Mouse (Mus musculus) limb, embryonic 11.5 days (tissue): ENCODE results near the gene Apcs. TPM values are rescaled to one million over a fixed set of nuclear protein-coding genes. Genes with fewer than 3 reads are reported as not detected.

Experiments used
- ATAC-seq: fragments of 200-750 bp; cut with Nextera tagmentation; 2 replicates; pipeline ENCODE4 v1.8.0; 2017; ENCODE audit warnings: low read depth; ENCODE audit not compliant: insufficient number of reproducible peaks, low FRiP score, low TSS enrichment
- DNase-seq: peaks from one replicate; pipeline ENCODE4 v3.0.0-alpha.2; 2015; ENCODE audit warnings: low spot score
- H3K27ac ChIP-seq: fragments of 300-500 bp; sonication (generic); replicated peaks from 2 replicates; pipeline ENCODE4 v1.5.1; 2014; ENCODE audit warnings: low read depth, mild to moderate bottlenecking, low read length
- H3K27me3 ChIP-seq: fragments of 300-500 bp; sonication (generic); 2 replicates; pipeline ENCODE4 v1.6.1; 2014; ENCODE audit warnings: mild to moderate bottlenecking, low read length, mixed read lengths; ENCODE audit not compliant: control insufficient read depth, insufficient read depth
- H3K36me3 ChIP-seq: fragments of 300-500 bp; sonication (generic); 2 replicates; pipeline ENCODE4 v1.6.1; 2014; ENCODE audit warnings: mild to moderate bottlenecking, low read length, moderate library complexity, mixed read lengths; ENCODE audit not compliant: control insufficient read depth, insufficient read depth
- H3K4me1 ChIP-seq: fragments of 300-500 bp; sonication (generic); 2 replicates; pipeline ENCODE4 v1.6.1; 2014; ENCODE audit warnings: low read length, mixed read lengths; ENCODE audit not compliant: control insufficient read depth, insufficient read depth
- H3K4me2 ChIP-seq: fragments of 300-500 bp; sonication (generic); 2 replicates; pipeline ENCODE4 v1.6.1; 2014; ENCODE audit warnings: low read depth, mild to moderate bottlenecking, moderate library complexity; ENCODE audit not compliant: severe bottlenecking
- H3K4me3 ChIP-seq: fragments of 300-500 bp; sonication (generic); 2 replicates; pipeline ENCODE4 v1.5.1; 2014; ENCODE audit warnings: low read depth, low read length
- H3K9ac ChIP-seq: fragments of 300-500 bp; sonication (generic); 2 replicates; pipeline ENCODE4 v1.6.1; 2014; ENCODE audit warnings: mild to moderate bottlenecking, low read length
- H3K9me3 ChIP-seq: fragments of 300-500 bp; sonication (generic); 2 replicates; pipeline ENCODE4 v1.6.1; 2016; ENCODE audit warnings: low read length; ENCODE audit not compliant: control insufficient read depth
- WGBS: fragments of 180-500 bp; shearing (Covaris S2); extraction: QIAGEN DNeasy Blood & Tissue Kit; methylation state at CpG from one replicate; pipeline ENCODE4 v1.1.7; 2014; 5-methylcytosine and 5-hydroxymethylcytosine counted together
- polyA plus RNA-seq: library from polyadenylated mRNA; unstranded; fragments of >200 nt; fragmentation: Nextera tagmentation; extraction: Ambion mirVana; gene quantifications from 2 replicates; pipeline ENCODE4 v1.2.1, GENCODE M21; 2014

The Apcs gene
- polyA plus RNA-seq, 1 experiment from 2014 or later, result not detected

DNA sequence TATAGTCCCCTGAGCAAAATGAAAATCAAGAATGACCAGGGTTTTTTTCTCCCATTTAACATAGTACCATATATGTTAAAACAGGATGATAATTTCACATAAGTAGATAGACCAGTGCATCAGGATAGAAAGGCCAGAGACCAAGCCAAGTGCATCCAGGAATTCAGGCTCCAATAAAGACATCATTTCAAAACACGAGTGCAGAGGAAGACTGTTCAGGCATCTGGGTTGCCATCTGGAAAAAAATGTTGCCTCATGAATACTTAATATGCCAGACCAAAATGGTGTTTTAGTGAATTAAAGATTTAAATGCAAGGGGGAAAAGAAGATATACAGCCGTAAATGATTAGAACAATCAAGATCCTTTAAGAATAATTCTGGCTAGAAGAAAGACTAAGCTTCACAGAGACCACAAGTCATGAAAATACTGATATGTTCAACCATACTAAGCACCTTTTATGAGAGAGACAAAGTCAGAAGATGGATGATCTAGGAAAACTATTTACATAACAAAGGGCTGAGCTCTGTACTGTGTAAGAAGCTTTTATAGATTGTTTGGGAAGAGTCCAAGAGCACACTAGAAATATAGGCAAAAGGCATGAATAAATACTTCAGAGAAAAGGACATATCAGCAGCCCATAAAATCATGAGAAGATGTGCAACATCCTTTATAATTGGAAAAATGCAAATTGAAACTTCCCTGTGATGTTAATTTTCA lies 47.6 kb downstream of the Apcs start:
- WGBS, result 83% methylated on average over 2 of the region's 2 CpGs
- no peak for ATAC-seq
- Histone ChIP-seq H3K9ac (no peak overlapping the region), H3K4me2 (no peak overlapping the region), H3K27me3 (no peaks in the 10 kb centered on the region), H3K4me3 (no peak overlapping the region), H3K27ac (no peak overlapping the region), H3K36me3 (no peaks in the 10 kb centered on the region), H3K4me1 (no peaks in the 10 kb centered on the region), H3K9me3 (no peaks in the 10 kb centered on the region)
- no peak for DNase-seq

Other genes with a start within 250 kb of the Apcs start
- not detected in 2 replicates for gene Crp, start 197.0 kb downstream of the Apcs start, polyA plus RNA-seq
- gene Olfr16, start 55.4 kb upstream of the Apcs start, polyA plus RNA-seq, result not detected in 2 replicates
- gene Olfr1408, start 242.3 kb upstream of the Apcs start, polyA plus RNA-seq, result not detected in 2 replicates